Mouse (Mus musculus) ZHBTc4 (cell line): ENCODE results near the gene Zfp385b.

Source experiments
- DNase-seq: peaks from one replicate; pipeline ENCODE4 v3.0.0-alpha.2; 2011; ENCODE audit warnings: low read depth, low spot score

The Zfp385b gene

GRCm38 (mm10) chr2:77386515-77386914, 432.9 kb downstream of the Zfp385b start:
- DNase-seq = peak; percentile 80

GRCm38 (mm10) chr2:77382766-77383165, 436.7 kb downstream of the Zfp385b start:
- DNase-seq = no peak

GRCm38 (mm10) chr2:77379907-77380306, 439.5 kb downstream of the Zfp385b start:
- DNase-seq = no peak

- no peak for DNase-seq
Measured at GRCm38 (mm10) chr2:77379332-77379731, 440.1 kb downstream of the Zfp385b start.

- DNase-seq = no peak
Measured at GRCm38 (mm10) chr2:77376823-77377222, 442.6 kb downstream of the Zfp385b start.

- no peak for DNase-seq
Measured at GRCm38 (mm10) chr2:77375155-77375554, 444.3 kb downstream of the Zfp385b start.

GRCm38 (mm10) chr2:77369174-77369573, 450.3 kb downstream of the Zfp385b start:
- DNase-seq = peak; percentile 51
